Mouse (Mus musculus): ENCODE results near the gene Mbnl3. TPM values are rescaled to one million over a fixed set of nuclear protein-coding genes. Genes with fewer than 3 reads are reported as not detected.
A peak's percentile ranks its signal among the peaks of the same experiment; 100 is the strongest.

Gene Mbnl3
- polyA plus RNA-seq, 1 experiment, result 0.73 TPM

DNA sequence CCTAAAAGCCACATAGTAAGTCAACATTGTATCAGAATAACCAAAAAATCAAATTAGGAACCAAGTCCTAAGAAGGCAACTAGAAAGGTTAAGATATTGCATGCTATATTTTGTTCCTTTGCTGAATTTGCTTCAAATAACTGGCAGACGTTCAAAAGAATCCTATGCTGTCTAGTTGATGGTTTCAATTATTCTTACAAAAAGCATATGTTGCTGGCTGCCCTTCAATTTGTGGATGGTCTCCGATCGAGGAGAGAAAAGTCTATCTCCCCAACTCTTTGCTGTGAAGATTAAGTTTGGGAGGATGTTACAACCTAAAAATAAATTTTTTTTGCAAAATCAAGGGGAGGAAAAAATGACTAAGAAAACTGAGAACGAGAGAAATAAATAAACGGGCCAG lies 41.6 kb downstream of the Mbnl3 start:
- Histone ChIP-seq H3K79me2 (ENCODE audit: control insufficient read depth, insufficient read depth) (no peaks in the 10 kb centered on the region), H3K4me2 (ENCODE audit: low read depth) (no peak overlapping the region), H3ac (ENCODE audit: control insufficient read depth, insufficient read length) (no peak overlapping the region), H3K36me3 (ENCODE audit: control insufficient read depth, insufficient read depth) (no peaks in the 10 kb centered on the region), H3K4me3 (no peak overlapping the region), H3K27me3 (ENCODE audit: control insufficient read depth, insufficient read depth, insufficient read length) (no peaks in the 10 kb centered on the region)
- no peak for TF ChIP-seq MYOG (IDR thresholded peaks at IDR 0.05; ENCODE audit: control insufficient read depth in 1 of 3, insufficient read depth in 1 of 3, insufficient read length in 2 of 3, low read depth in 2 of 3)
- no peak for TF ChIP-seq POLR2A (IDR thresholded peaks at IDR 0.05; ENCODE audit: insufficient read length, low read depth)
- no peak for TF ChIP-seq USF1 (IDR thresholded peaks at IDR 0.05; ENCODE audit: low read depth)
- TF ChIP-seq SRF (IDR thresholded peaks at IDR 0.05; ENCODE audit: control insufficient read depth, insufficient read length, low read depth), result no peak
- no peak for TF ChIP-seq E2F4 (IDR thresholded peaks at IDR 0.05; ENCODE audit: insufficient read depth)
- no peak for TF ChIP-seq TCF12 (IDR thresholded peaks at IDR 0.05; ENCODE audit: insufficient read depth, poor library complexity, severe bottlenecking)
- no peak for TF ChIP-seq TCF3 (IDR thresholded peaks at IDR 0.05; ENCODE audit: insufficient read length, low read depth)
- no peak for TF ChIP-seq MYOD1 (IDR thresholded peaks at IDR 0.05; ENCODE audit: control insufficient read depth in 1 of 3, insufficient read length in 2 of 3, low read depth in 2 of 3)
- TF ChIP-seq MAX (IDR thresholded peaks at IDR 0.05; ENCODE audit: low read depth), result no peak

DNA sequence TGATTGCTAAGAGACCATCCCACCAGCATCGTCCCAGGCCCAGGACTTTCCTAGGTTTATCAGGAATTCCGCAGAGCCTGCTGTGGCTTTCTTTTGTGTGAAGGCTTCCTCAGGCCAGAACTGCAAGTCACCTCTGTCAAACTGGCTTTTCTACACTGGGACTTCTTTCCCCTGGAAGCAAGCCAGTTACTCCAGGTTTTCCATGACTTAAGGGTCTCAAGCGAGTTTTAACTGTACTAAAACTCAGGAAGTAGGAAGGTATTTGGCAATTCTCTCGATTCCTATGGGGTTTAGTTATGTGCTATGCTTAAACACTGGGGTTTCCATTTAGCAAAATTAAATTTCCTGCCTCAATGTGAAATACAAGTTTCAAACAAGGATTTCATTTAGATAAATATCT lies 57.9 kb downstream of the Mbnl3 start:
- H3K27me3 ChIP-seq (ENCODE audit: control insufficient read depth, insufficient read depth, insufficient read length), result no peaks in the 10 kb centered on the region
- no peaks in the 10 kb centered on the region for H3K79me2 ChIP-seq (ENCODE audit: control insufficient read depth, insufficient read depth)
- no peak overlapping the region for H3ac ChIP-seq (ENCODE audit: control insufficient read depth, insufficient read length)
- H3K4me3 ChIP-seq, result no peak overlapping the region
- no peaks in the 10 kb centered on the region for H3K36me3 ChIP-seq (ENCODE audit: control insufficient read depth, insufficient read depth)
- H3K4me2 ChIP-seq (ENCODE audit: low read depth), result no peak overlapping the region
- TF ChIP-seq MYOD1 (IDR thresholded peaks at IDR 0.05; ENCODE audit: control insufficient read depth in 1 of 3, insufficient read length in 2 of 3, low read depth in 2 of 3), result no peak
- no peak for TF ChIP-seq TCF3 (IDR thresholded peaks at IDR 0.05; ENCODE audit: insufficient read length, low read depth)
- no peak for TF ChIP-seq REST (IDR thresholded peaks at IDR 0.05; ENCODE audit: insufficient read depth, insufficient read length)

DNA sequence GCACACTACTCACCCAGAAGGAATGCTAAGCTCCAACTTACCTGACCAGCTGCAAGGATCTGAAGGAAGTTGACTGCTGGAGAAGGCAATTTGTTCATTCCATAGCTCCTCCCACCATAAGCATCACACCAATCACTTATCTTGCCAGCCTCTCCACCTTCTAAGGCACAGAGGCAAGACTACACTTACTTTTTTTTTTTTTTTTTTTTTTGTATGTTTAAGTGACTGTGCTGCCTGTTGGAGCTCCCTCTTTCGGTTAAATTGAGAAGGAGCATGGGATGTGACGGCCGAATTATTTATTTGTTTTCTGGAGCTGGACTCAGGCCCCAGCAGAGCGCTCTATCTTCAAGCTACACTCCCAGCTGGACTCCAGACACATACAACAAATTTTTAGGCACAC lies 60.0 kb downstream of the Mbnl3 start:
- Histone ChIP-seq H3K27me3 (ENCODE audit: control insufficient read depth, insufficient read depth, insufficient read length) (no peaks in the 10 kb centered on the region), H3K4me3 (no peak overlapping the region)

DNA sequence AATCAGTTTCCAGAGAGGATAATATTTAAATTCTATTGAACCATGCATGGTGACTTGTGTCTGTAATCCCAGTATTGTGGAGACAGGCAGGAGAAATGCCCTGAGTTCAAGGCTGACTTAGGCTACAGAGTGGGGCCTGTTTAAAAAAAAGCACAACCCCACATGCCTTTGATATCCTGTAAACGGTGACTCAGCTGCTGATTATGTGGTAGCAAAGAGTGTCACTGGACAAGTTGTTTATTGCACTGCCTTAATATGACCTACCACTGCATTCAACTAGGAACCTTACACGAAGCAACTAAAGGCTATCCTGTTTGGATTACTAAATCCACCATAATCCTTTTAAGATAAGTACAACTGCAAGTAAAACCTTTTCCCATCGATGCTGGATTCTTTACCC lies 66.3 kb downstream of the Mbnl3 start:
- Histone ChIP-seq H3ac (ENCODE audit: control insufficient read depth, insufficient read length) (no peak overlapping the region), H3K36me3 (ENCODE audit: control insufficient read depth, insufficient read depth) (no peaks in the 10 kb centered on the region), H3K4me2 (ENCODE audit: low read depth) (peak overlapping the region; percentile 24), H3K79me2 (ENCODE audit: control insufficient read depth, insufficient read depth) (no peaks in the 10 kb centered on the region), H3K4me3 (no peak overlapping the region), H3K27me3 (ENCODE audit: control insufficient read depth, insufficient read depth, insufficient read length) (no peaks in the 10 kb centered on the region)
- TF ChIP-seq CEBPB (IDR thresholded peaks at IDR 0.05; ENCODE audit: insufficient read depth, poor library complexity, severe bottlenecking) (no peak), POLR2AphosphoS2 (IDR thresholded peaks at IDR 0.05; ENCODE audit: insufficient read length, low read depth) (no peak), MAX (IDR thresholded peaks at IDR 0.05; ENCODE audit: low read depth) (no peak), TCF12 (IDR thresholded peaks at IDR 0.05; ENCODE audit: insufficient read depth, poor library complexity, severe bottlenecking) (no peak), SRF (IDR thresholded peaks at IDR 0.05; ENCODE audit: control insufficient read depth, insufficient read length, low read depth) (no peak), USF1 (IDR thresholded peaks at IDR 0.05; ENCODE audit: low read depth) (no peak), E2F4 (IDR thresholded peaks at IDR 0.05; ENCODE audit: insufficient read depth) (no peak), TCF3 (IDR thresholded peaks at IDR 0.05; ENCODE audit: insufficient read length, low read depth) (no peak), MYOG (IDR thresholded peaks at IDR 0.05; ENCODE audit: control insufficient read depth in 1 of 3, insufficient read depth in 1 of 3, insufficient read length in 2 of 3, low read depth in 2 of 3) (no peak), MYOD1 (IDR thresholded peaks at IDR 0.05; ENCODE audit: control insufficient read depth in 1 of 3, insufficient read length in 2 of 3, low read depth in 2 of 3) (no peak), REST (IDR thresholded peaks at IDR 0.05; ENCODE audit: insufficient read depth, insufficient read length) (no peak), POLR2A (IDR thresholded peaks at IDR 0.05; ENCODE audit: insufficient read length, low read depth) (no peak)

More for the DNA sequence above, 60.0 kb downstream of the Mbnl3 start:
- Histone ChIP-seq H3ac (ENCODE audit: control insufficient read depth, insufficient read length) (no peak overlapping the region), H3K79me2 (ENCODE audit: control insufficient read depth, insufficient read depth) (no peaks in the 10 kb centered on the region), H3K4me2 (ENCODE audit: low read depth) (no peak overlapping the region), H3K36me3 (ENCODE audit: control insufficient read depth, insufficient read depth) (no peaks in the 10 kb centered on the region)
- TF ChIP-seq MAX (IDR thresholded peaks at IDR 0.05; ENCODE audit: low read depth), result no peak
- no peak for TF ChIP-seq MYOD1 (IDR thresholded peaks at IDR 0.05; ENCODE audit: control insufficient read depth in 1 of 3, insufficient read length in 2 of 3, low read depth in 2 of 3)
- no peak for TF ChIP-seq POLR2A (IDR thresholded peaks at IDR 0.05; ENCODE audit: insufficient read length, low read depth)
- no peak for TF ChIP-seq USF1 (IDR thresholded peaks at IDR 0.05; ENCODE audit: low read depth)
- no peak for TF ChIP-seq SRF (IDR thresholded peaks at IDR 0.05; ENCODE audit: control insufficient read depth, insufficient read length, low read depth)
- TF ChIP-seq E2F4 (IDR thresholded peaks at IDR 0.05; ENCODE audit: insufficient read depth), result no peak
- TF ChIP-seq POLR2AphosphoS2 (IDR thresholded peaks at IDR 0.05; ENCODE audit: insufficient read length, low read depth), result no peak
- no peak for TF ChIP-seq TCF12 (IDR thresholded peaks at IDR 0.05; ENCODE audit: insufficient read depth, poor library complexity, severe bottlenecking)
- TF ChIP-seq TCF3 (IDR thresholded peaks at IDR 0.05; ENCODE audit: insufficient read length, low read depth), result no peak
- no peak for TF ChIP-seq REST (IDR thresholded peaks at IDR 0.05; ENCODE audit: insufficient read depth, insufficient read length)
- TF ChIP-seq CEBPB (IDR thresholded peaks at IDR 0.05; ENCODE audit: insufficient read depth, poor library complexity, severe bottlenecking), result no peak
- no peak for TF ChIP-seq MYOG (IDR thresholded peaks at IDR 0.05; ENCODE audit: control insufficient read depth in 1 of 3, insufficient read depth in 1 of 3, insufficient read length in 2 of 3, low read depth in 2 of 3)

DNA sequence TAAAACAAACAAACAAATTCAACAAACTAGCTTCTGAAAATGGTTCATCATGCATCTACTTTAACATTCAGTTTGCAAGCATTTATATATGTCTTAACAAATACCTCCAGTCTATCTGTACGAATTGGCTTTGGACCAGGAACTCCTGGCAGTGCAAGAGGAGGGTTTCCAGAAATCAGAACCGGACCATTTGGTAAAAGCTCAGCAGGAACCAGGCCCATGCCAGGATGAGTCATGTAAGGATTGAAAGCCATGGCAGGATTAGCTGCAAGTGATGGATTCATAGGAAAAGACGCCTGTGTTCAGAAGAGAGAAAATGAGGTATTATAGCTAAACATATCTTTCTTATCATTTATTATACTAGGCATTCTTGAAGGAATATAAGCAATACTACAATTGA lies 75.0 kb downstream of the Mbnl3 start:
- TF ChIP-seq REST (IDR thresholded peaks at IDR 0.05; ENCODE audit: insufficient read depth, insufficient read length) (no peak), MYOG (IDR thresholded peaks at IDR 0.05; ENCODE audit: control insufficient read depth in 1 of 3, insufficient read depth in 1 of 3, insufficient read length in 2 of 3, low read depth in 2 of 3) (no peak), MYOD1 (IDR thresholded peaks at IDR 0.05; ENCODE audit: control insufficient read depth in 1 of 3, insufficient read length in 2 of 3, low read depth in 2 of 3) (no peak), POLR2AphosphoS2 (IDR thresholded peaks at IDR 0.05; ENCODE audit: insufficient read length, low read depth) (no peak), USF1 (IDR thresholded peaks at IDR 0.05; ENCODE audit: low read depth) (no peak), SRF (IDR thresholded peaks at IDR 0.05; ENCODE audit: control insufficient read depth, insufficient read length, low read depth) (no peak), CEBPB (IDR thresholded peaks at IDR 0.05; ENCODE audit: insufficient read depth, poor library complexity, severe bottlenecking) (no peak), E2F4 (IDR thresholded peaks at IDR 0.05; ENCODE audit: insufficient read depth) (no peak), POLR2A (IDR thresholded peaks at IDR 0.05; ENCODE audit: insufficient read length, low read depth) (no peak), TCF12 (IDR thresholded peaks at IDR 0.05; ENCODE audit: insufficient read depth, poor library complexity, severe bottlenecking) (no peak), TCF3 (IDR thresholded peaks at IDR 0.05; ENCODE audit: insufficient read length, low read depth) (no peak), MAX (IDR thresholded peaks at IDR 0.05; ENCODE audit: low read depth) (no peak)
- H3K79me2 ChIP-seq (ENCODE audit: control insufficient read depth, insufficient read depth), result no peaks in the 10 kb centered on the region
- no peaks in the 10 kb centered on the region for H3K27me3 ChIP-seq (ENCODE audit: control insufficient read depth, insufficient read depth, insufficient read length)
- no peak overlapping the region for H3ac ChIP-seq (ENCODE audit: control insufficient read depth, insufficient read length)
- no peaks in the 10 kb centered on the region for H3K36me3 ChIP-seq (ENCODE audit: control insufficient read depth, insufficient read depth)
- no peak overlapping the region for H3K4me2 ChIP-seq (ENCODE audit: low read depth)
- no peak overlapping the region for H3K4me3 ChIP-seq
